In the genomic region with DNA sequence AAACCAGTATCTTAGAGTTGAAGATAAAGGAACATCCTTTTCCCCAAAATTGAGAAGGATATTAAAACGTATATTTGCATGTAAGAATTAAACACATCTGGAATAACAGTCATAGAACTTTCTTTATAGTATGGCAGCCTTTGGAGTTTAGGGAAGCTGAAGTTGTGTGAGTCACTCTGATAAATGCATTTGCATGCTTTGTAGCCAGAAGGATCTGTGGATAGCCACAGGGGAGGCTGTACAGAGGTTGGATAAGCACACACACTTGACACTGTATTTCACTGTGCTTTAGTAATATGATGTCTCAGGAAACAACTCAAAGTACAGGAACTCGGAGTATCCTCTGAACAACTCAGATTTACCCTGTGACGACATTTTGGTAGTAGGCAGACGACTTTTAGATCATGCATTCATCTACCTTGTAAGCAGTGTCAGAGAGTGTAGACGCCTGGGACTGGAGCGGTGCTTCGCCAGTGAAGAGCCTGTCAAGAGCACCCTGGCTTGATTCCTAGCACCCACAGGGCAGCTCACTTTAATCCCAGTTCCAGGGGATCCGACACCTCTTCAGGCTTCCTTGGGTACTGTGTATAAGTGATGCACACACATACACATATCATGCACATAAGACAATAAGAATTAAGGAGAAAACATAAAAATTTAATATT, we compare ENCODE assay signal across 1 mouse cellular context.
TF ChIP-seq lines count a peak whose summit lies in the region.

No protein-coding gene starts in this region.

TF ChIP-seq in MEL, 35 proteins besides CTCF, POLR2A, EP300 and RAD21 (continued from another document):
- no peak for TF ChIP-seq POLR2AphosphoS5 (IDR thresholded peaks at IDR 0.05; ENCODE audit: borderline replicate concordance, low read depth, low read length)
- no peak for TF ChIP-seq ZNF384 (IDR thresholded peaks at IDR 0.05; ENCODE audit: low read depth, low read length)
- no peak for TF ChIP-seq USF1 (IDR thresholded peaks at IDR 0.05; ENCODE audit: low read depth, low read length)
- no peak for TF ChIP-seq USF2 (IDR thresholded peaks at IDR 0.05; ENCODE audit: borderline replicate concordance in 1 of 2, insufficient read depth in 1 of 2, low read depth in 1 of 2, low read length in 2 of 2)
- TF ChIP-seq TCF12 (IDR thresholded peaks at IDR 0.05; ENCODE audit: low read depth, low read length), result peak; percentile 84
- no peak for TF ChIP-seq GABPA (IDR thresholded peaks at IDR 0.05; ENCODE audit: low read depth, low read length)
- 0 out of 2 replicates have a peak, but pooled peaks have one; percentile 28 for TF ChIP-seq MAX (IDR thresholded peaks at IDR 0.05; ENCODE audit: low read length)
- no peak for TF ChIP-seq NELFE (IDR thresholded peaks at IDR 0.05; ENCODE audit: low read depth, low read length)
- peak; percentile 75 for TF ChIP-seq SIN3A (IDR thresholded peaks at IDR 0.05; ENCODE audit: low read length)
- TF ChIP-seq ZC3H11A (IDR thresholded peaks at IDR 0.05; ENCODE audit: low read depth, low read length), result no peak
- TF ChIP-seq MAFK (IDR thresholded peaks at IDR 0.05; ENCODE audit: borderline replicate concordance, low read depth, low read length), result no peak
- no peak for TF ChIP-seq NRF1 (IDR thresholded peaks at IDR 0.05; ENCODE audit: insufficient read depth, low read depth, low read length, poor library complexity, severe bottlenecking)
- no peak for TF ChIP-seq CHD2 (IDR thresholded peaks at IDR 0.05; ENCODE audit: low read length)
- TF ChIP-seq CHD1 (IDR thresholded peaks at IDR 0.05; ENCODE audit: low read depth, low read length), result no peak
- no peak for TF ChIP-seq SMC3 (IDR thresholded peaks at IDR 0.05; ENCODE audit: low read depth, low read length)
